Mouse (Mus musculus): Measurements from ENCODE around the gene Vwa8. TPM values are rescaled to one million over a fixed set of nuclear protein-coding genes. Genes with fewer than 3 reads are reported as not detected.
A peak's percentile ranks its signal among the peaks of the same experiment; 100 is the strongest.

The Vwa8 gene
- polyA plus RNA-seq, 1 experiment: 8.7 TPM

GRCm38 (mm10) chr14:79180078-79180730, 331.4 kb downstream of the Vwa8 start:
- H3K4me1 ChIP-seq (replicated peaks; ENCODE audit: control insufficient read depth, insufficient read depth, low read length): peaks cover 29% of the 10 kb centered on the region
- TF ChIP-seq POLR2A (IDR thresholded peaks at IDR 0.05; ENCODE audit: control insufficient read depth, extremely low read depth, insufficient read depth, low read length, poor library complexity) (no peak), CTCF (IDR thresholded peaks at IDR 0.05; ENCODE audit: borderline replicate concordance, control insufficient read depth, extremely low read depth, insufficient read depth, low read length, poor library complexity) (no peak)
- 44% methylated on average over 12 of the region's 12 CpGs for WGBS
- no peaks in the 10 kb centered on the region for H3K36me3 ChIP-seq (ENCODE audit: control insufficient read depth, insufficient read depth, low read length)
- no peak overlapping the region for H3K4me3 ChIP-seq (ENCODE audit: control insufficient read depth, insufficient read depth, low read length)
- DNase-seq: peak; percentile 55
- H3K27ac ChIP-seq (ENCODE audit: control insufficient read depth, insufficient read depth, low read length): peak overlapping the region; percentile 92
- no peaks in the 10 kb centered on the region for H3K27me3 ChIP-seq (ENCODE audit: control insufficient read depth, insufficient read depth, low read length)

DNA sequence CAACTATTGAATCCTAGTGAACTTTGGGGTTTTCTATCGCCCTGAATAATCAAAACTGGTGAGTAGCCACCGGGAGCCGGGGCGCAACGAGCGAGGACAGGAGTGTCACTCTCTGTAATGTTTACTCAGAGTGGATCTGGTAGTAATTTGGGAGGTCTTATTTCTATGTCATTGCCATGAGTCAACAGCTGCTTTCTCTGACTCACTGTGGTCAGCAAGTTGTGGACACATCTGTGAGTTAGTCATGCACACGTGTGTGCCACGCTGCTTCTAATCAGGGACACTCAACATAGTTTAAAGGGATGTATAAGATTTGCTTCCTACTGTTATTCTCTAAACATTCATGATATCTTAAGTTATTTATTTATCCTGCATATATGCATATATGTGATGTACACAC, 332.9 kb downstream of the Vwa8 start:
- Histone ChIP-seq H3K4me3 (ENCODE audit: control insufficient read depth, insufficient read depth, low read length) (no peak overlapping the region), H3K27ac (ENCODE audit: control insufficient read depth, insufficient read depth, low read length) (no peak overlapping the region), H3K27me3 (ENCODE audit: control insufficient read depth, insufficient read depth, low read length) (no peaks in the 10 kb centered on the region), H3K4me1 (replicated peaks; ENCODE audit: control insufficient read depth, insufficient read depth, low read length) (peaks cover 31% of the 10 kb centered on the region), H3K36me3 (ENCODE audit: control insufficient read depth, insufficient read depth, low read length) (no peaks in the 10 kb centered on the region)
- WGBS: 96% methylated on average over 8 of the region's 8 CpGs
- TF ChIP-seq POLR2A (IDR thresholded peaks at IDR 0.05; ENCODE audit: control insufficient read depth, extremely low read depth, insufficient read depth, low read length, poor library complexity): no peak
- TF ChIP-seq CTCF (IDR thresholded peaks at IDR 0.05; ENCODE audit: borderline replicate concordance, control insufficient read depth, extremely low read depth, insufficient read depth, low read length, poor library complexity): no peak
- DNase-seq: no peak

DNA sequence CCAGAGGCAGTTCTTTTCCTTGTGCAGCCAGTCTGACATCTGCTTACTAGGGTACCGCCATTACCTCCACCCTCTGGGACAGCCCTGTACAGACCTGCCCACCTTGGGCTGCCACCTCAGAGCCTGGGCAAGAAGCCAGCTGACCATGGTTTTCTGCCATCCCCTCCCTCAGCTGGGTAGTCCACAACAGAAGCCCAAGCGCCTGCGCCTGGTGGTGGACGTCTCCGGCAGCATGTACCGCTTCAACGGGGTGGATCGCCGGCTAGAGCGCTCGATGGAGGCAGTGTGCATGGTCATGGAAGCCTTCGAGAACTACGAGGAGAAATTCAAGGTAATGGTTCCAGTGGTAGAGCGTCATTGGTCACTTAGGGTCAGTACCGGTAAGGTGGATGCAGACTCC, 333.9 kb downstream of the Vwa8 start:
- WGBS: 98% methylated on average over 15 of the region's 15 CpGs
- Histone ChIP-seq H3K27ac (ENCODE audit: control insufficient read depth, insufficient read depth, low read length) (no peak overlapping the region), H3K27me3 (ENCODE audit: control insufficient read depth, insufficient read depth, low read length) (no peaks in the 10 kb centered on the region), H3K4me3 (ENCODE audit: control insufficient read depth, insufficient read depth, low read length) (no peak overlapping the region), H3K4me1 (replicated peaks; ENCODE audit: control insufficient read depth, insufficient read depth, low read length) (peaks cover 31% of the 10 kb centered on the region), H3K36me3 (ENCODE audit: control insufficient read depth, insufficient read depth, low read length) (no peaks in the 10 kb centered on the region)
- TF ChIP-seq CTCF (IDR thresholded peaks at IDR 0.05; ENCODE audit: borderline replicate concordance, control insufficient read depth, extremely low read depth, insufficient read depth, low read length, poor library complexity): no peak
- TF ChIP-seq POLR2A (IDR thresholded peaks at IDR 0.05; ENCODE audit: control insufficient read depth, extremely low read depth, insufficient read depth, low read length, poor library complexity): no peak
- no peak for DNase-seq

GRCm38 (mm10) chr14:79183261-79183660, 334.4 kb downstream of the Vwa8 start:
- Histone ChIP-seq H3K4me3 (ENCODE audit: control insufficient read depth, insufficient read depth, low read length) (no peak overlapping the region), H3K27me3 (ENCODE audit: control insufficient read depth, insufficient read depth, low read length) (no peaks in the 10 kb centered on the region), H3K36me3 (ENCODE audit: control insufficient read depth, insufficient read depth, low read length) (no peaks in the 10 kb centered on the region), H3K4me1 (replicated peaks; ENCODE audit: control insufficient read depth, insufficient read depth, low read length) (peaks cover 28% of the 10 kb centered on the region), H3K27ac (ENCODE audit: control insufficient read depth, insufficient read depth, low read length) (no peak overlapping the region)
- TF ChIP-seq CTCF (IDR thresholded peaks at IDR 0.05; ENCODE audit: borderline replicate concordance, control insufficient read depth, extremely low read depth, insufficient read depth, low read length, poor library complexity): no peak
- no peak for TF ChIP-seq POLR2A (IDR thresholded peaks at IDR 0.05; ENCODE audit: control insufficient read depth, extremely low read depth, insufficient read depth, low read length, poor library complexity)
- no peak for DNase-seq
- WGBS: 92% methylated on average over 7 of the region's 7 CpGs

DNA sequence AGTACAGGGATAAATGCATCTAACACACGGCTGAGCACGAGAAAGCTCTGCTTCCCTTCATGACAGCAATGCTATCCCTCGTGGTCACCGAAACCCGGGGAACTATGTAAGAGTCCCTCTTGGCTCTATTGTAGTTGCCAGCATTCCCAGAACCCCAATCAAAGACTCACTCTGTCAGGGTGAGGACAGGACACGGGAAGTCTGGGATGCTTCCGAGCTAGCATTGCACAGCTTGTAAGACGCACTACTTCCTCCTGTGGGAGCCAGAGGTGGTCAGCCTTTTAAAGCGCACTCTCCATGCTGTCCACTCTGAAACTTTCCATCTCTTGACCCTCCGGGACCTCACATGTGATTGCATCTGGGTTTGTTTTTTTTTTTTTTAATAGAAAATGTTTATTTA, 335.2 kb downstream of the Vwa8 start:
- H3K27me3 ChIP-seq (ENCODE audit: control insufficient read depth, insufficient read depth, low read length): no peaks in the 10 kb centered on the region
- H3K27ac ChIP-seq (ENCODE audit: control insufficient read depth, insufficient read depth, low read length): no peak overlapping the region
- DNase-seq: no peak
- H3K4me1 ChIP-seq (replicated peaks; ENCODE audit: control insufficient read depth, insufficient read depth, low read length): peaks cover 24% of the 10 kb centered on the region
- H3K4me3 ChIP-seq (ENCODE audit: control insufficient read depth, insufficient read depth, low read length): no peak overlapping the region
- WGBS: 94% methylated on average over 10 of the region's 10 CpGs
- H3K36me3 ChIP-seq (ENCODE audit: control insufficient read depth, insufficient read depth, low read length): no peaks in the 10 kb centered on the region
- TF ChIP-seq POLR2A (IDR thresholded peaks at IDR 0.05; ENCODE audit: control insufficient read depth, extremely low read depth, insufficient read depth, low read length, poor library complexity): no peak
- no peak for TF ChIP-seq CTCF (IDR thresholded peaks at IDR 0.05; ENCODE audit: borderline replicate concordance, control insufficient read depth, extremely low read depth, insufficient read depth, low read length, poor library complexity)

GRCm38 (mm10) chr14:79185018-79185685, 336.3 kb downstream of the Vwa8 start:
- no peak for DNase-seq
- H3K4me1 ChIP-seq (replicated peaks; ENCODE audit: control insufficient read depth, insufficient read depth, low read length): peaks cover 16% of the 10 kb centered on the region
- 85% methylated on average over 11 of the region's 11 CpGs for WGBS
- TF ChIP-seq CTCF (IDR thresholded peaks at IDR 0.05; ENCODE audit: borderline replicate concordance, control insufficient read depth, extremely low read depth, insufficient read depth, low read length, poor library complexity): no peak
- no peak for TF ChIP-seq POLR2A (IDR thresholded peaks at IDR 0.05; ENCODE audit: control insufficient read depth, extremely low read depth, insufficient read depth, low read length, poor library complexity)
- no peaks in the 10 kb centered on the region for H3K27me3 ChIP-seq (ENCODE audit: control insufficient read depth, insufficient read depth, low read length)
- no peak overlapping the region for H3K4me3 ChIP-seq (ENCODE audit: control insufficient read depth, insufficient read depth, low read length)
- H3K36me3 ChIP-seq (ENCODE audit: control insufficient read depth, insufficient read depth, low read length): no peaks in the 10 kb centered on the region
- no peak overlapping the region for H3K27ac ChIP-seq (ENCODE audit: control insufficient read depth, insufficient read depth, low read length)
